Mouse (Mus musculus): ENCODE results near the gene Trim40.

Gene Trim40

GRCm38 (mm10) chr17:36890073-36890903 lies at the start of gene Trim40:
Gene Trim40, minus strand, starts transcription at chr17:36890123.
- in situ Hi-C loops (cut with MseI, MboI): no loop called here

- in situ Hi-C loops (cut with MseI, MboI): no loop called here
These were observed 48.1 kb upstream of the Trim40 start for GRCm38 (mm10) chr17:36938056-36938455.

GRCm38 (mm10) chr17:36931806-36932205 lies 41.9 kb upstream of the Trim40 start:
- in situ Hi-C loops (cut with MseI, MboI): no loop called here

- in situ Hi-C loops (cut with MseI, MboI): no loop called here
These were observed 41.2 kb upstream of the Trim40 start for GRCm38 (mm10) chr17:36931130-36931529.

GRCm38 (mm10) chr17:36930233-36930632 lies 40.3 kb upstream of the Trim40 start:
- in situ Hi-C loops (cut with MseI, MboI): no loop called here

DNA sequence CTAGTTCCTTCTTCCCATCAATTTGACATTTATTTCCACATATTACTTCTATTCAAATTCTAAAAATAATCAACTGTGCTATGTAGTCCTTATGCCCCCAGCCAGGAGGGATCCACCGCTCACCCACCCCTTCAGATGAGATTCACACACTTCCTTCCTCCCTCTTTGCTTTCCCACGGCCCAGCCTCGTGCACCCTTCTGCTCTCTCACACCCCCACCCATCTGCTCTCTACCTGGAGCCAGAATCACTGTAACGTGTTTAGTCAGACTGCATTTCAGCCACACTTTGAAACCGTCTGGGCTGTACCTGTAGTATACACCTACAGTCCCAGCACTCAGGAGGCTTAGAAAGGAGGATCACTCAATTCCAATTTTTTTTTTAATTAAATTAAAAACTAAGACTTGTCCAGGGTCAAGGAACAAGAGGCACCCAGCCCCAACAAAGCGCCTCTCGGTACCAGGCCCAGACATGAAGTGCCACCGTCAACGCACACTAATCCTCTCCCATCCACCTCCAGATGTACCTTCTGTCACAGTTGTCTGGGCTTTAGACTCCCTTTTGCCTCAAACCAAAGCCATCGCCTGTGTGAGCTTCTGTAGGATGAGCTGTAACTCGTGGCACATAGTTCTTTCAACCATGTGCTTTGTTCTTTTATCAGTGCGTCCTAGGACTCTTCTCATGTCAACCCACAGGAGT lies 39.5 kb upstream of the Trim40 start:
- in situ Hi-C loops (cut with MseI, MboI): no loop called here

DNA sequence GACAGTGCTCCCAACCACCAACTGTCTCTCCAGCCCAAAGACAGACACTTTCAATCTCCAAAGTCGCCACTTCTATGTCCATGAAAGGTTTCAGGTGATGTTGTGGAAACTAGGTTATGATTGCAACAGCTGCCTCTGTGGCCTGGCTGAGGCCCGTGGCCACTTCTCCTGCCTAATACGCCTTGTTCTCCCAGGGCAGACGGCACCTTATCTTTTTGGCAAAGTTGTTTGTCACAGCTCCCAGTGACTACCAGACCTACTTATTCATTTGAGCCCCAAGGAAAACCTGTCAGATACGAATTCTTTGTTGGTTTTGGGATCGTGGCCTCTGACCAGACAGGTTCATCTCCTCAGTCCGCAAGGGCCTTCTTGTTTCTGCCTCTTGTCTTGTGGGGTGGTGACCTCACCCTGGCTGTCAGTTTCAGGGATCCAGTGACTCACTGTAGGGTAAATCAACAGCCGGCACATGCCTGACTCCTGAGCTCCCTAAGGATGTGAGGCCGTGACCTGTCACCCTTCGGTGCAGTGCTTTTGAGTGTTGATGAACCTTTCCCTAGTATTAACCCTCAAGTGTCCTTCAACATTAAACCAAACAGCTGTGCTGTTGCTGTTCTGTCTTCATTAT lies 37.7 kb upstream of the Trim40 start:
- in situ Hi-C loops (cut with MseI, MboI): no loop called here

GRCm38 (mm10) chr17:36923491-36923890 lies 33.6 kb upstream of the Trim40 start:
- in situ Hi-C loops (cut with MseI, MboI): loop anchor here (25.0 kb wide), 1 partner anchor 289 kb away; the partner anchor contains the start of genes Olfr94 (in 2 of the 2), Olfr95 (in 2 of the 2) and Olfr96 (in 2 of the 2)

- in situ Hi-C loops (cut with MseI, MboI): loop anchor here (25.0 kb wide), 1 partner anchor 290 kb away; the partner anchor contains the start of genes Olfr94 (in 2 of the 2), Olfr95 (in 2 of the 2) and Olfr96 (in 2 of the 2)
These were observed 32.8 kb upstream of the Trim40 start for GRCm38 (mm10) chr17:36922715-36923114.

DNA sequence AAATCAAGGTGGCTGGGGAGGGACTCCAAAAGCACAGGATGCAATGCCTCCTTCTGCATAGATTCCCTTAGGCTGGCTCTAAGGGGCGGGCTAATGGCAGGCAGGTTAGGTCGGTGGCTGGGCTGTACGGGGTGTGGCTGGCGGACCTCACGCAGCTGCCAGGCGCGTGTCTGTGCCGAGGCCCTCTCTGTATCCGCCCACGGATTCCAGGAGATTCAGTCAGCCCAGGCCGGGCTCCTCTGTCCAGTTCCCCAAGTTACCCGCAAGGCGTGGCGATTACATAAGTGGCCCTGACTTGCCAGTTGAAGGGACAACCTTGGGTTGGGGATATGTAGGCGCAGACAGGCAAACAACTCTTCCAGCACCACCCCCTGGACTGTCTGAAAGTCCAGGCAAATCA lies 30.3 kb upstream of the Trim40 start:
- in situ Hi-C loops (cut with MseI, MboI): loop anchor here (25.0 kb wide), 1 partner anchor 292 kb away; the partner anchor contains the start of genes Olfr94 (in 2 of the 2), Olfr95 (in 2 of the 2) and Olfr96 (in 2 of the 2)

GRCm38 (mm10) chr17:36915076-36915475 lies 25.2 kb upstream of the Trim40 start:
- in situ Hi-C loops (cut with MseI, MboI): loop anchor here (5.0 to 25.0 kb wide), 2 partner anchors 82 to 297 kb away; partner anchors contain the start of genes Olfr94 (in 2 of the 2), Olfr95 (in 2 of the 2) and Olfr96 (in 2 of the 2)

- in situ Hi-C loops (cut with MseI, MboI): loop anchor here (25.0 kb wide), 1 partner anchor 298 kb away; the partner anchor contains the start of genes Olfr94 (in 2 of the 2), Olfr95 (in 2 of the 2) and Olfr96 (in 2 of the 2)
These were observed 24.2 kb upstream of the Trim40 start for GRCm38 (mm10) chr17:36914108-36914507.

- in situ Hi-C loops (cut with MseI, MboI): loop anchor here (25.0 kb wide), 1 partner anchor 300 kb away; the partner anchor contains the start of genes Olfr94 (in 2 of the 2), Olfr95 (in 2 of the 2) and Olfr96 (in 2 of the 2)
These were observed 22.1 kb upstream of the Trim40 start for GRCm38 (mm10) chr17:36912031-36912430.

DNA sequence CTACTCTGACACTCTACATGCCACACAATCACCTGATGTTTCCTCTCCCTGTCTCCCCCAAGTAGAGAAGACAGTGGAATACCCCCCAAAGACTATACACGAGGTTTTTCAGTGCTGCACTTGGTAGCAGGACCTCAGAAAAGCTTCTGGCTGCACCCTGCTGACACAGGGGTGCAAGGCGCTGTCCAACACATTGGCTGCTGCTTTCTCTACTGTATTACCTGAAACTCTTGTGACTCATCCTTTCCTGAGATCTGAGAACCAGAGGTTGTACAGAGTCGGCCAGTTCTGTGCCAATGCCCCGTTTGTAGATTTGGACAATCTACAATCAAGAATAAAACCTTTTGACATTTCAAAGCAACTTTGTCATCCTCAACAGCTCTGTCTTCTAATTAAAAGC lies 19.9 kb upstream of the Trim40 start:
- in situ Hi-C loops (cut with MseI, MboI): loop anchor here (25.0 kb wide), 1 partner anchor 302 kb away; the partner anchor contains the start of genes Olfr94 (in 2 of the 2), Olfr95 (in 2 of the 2) and Olfr96 (in 2 of the 2)

DNA sequence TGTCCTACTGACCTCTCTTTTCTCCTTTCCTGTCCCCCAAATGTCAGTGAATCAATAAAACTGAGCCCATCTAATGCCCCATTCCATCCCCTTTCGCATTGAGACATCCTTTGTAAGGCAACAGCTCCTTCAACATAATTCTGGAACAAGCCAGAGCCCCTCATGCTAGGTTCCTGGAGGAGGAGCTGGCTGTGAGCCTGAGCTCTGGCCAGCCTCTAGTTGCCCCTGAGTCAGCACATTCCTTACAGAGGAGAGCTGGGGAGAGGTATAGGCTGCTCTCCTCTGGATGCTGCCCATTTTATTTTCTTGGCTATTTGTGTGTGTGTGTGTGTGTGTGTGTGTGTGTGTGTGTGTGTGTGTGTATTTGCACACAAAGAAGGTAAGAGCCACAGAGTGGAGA lies 18.3 kb upstream of the Trim40 start:
- in situ Hi-C loops (cut with MseI, MboI): loop anchor here (25.0 kb wide), 1 partner anchor 304 kb away; the partner anchor contains the start of genes Olfr94 (in 2 of the 2), Olfr95 (in 2 of the 2) and Olfr96 (in 2 of the 2)

DNA sequence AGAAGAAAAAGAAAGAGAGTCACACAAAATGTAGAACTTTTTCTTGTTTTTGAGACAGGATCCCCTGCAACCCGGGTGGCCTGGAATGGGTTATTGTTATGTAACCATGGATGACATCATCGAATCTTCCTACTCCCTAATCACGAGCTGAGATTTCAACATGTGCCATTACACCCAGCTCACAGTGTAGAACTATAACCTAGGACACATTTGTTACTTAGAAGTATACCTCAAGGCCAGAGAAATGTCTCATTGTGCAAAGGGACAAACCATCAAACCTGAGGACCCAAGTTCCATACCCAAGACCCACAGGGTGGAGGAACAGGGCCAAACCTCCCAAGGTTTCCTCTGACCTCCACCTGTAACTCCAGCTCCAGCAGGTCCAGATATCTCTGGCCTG lies 13.7 kb upstream of the Trim40 start:
- in situ Hi-C loops (cut with MseI, MboI): loop anchor here (25.0 kb wide), 1 partner anchor 309 kb away; the partner anchor contains the start of genes Olfr94 (in 2 of the 2), Olfr95 (in 2 of the 2) and Olfr96 (in 2 of the 2)

- in situ Hi-C loops (cut with MseI, MboI): loop anchor here (25.0 kb wide), 1 partner anchor 312 kb away; the partner anchor contains the start of genes Olfr94 (in 2 of the 2), Olfr95 (in 2 of the 2) and Olfr96 (in 2 of the 2)
These were observed 10.8 kb upstream of the Trim40 start for GRCm38 (mm10) chr17:36900691-36901090.

GRCm38 (mm10) chr17:36900001-36900400 lies 10.1 kb upstream of the Trim40 start:
- in situ Hi-C loops (cut with MseI, MboI): loop anchor here (25.0 kb wide), 1 partner anchor 312 kb away; the partner anchor contains the start of genes Olfr94 (in 2 of the 2), Olfr95 (in 2 of the 2) and Olfr96 (in 2 of the 2)

GRCm38 (mm10) chr17:36899376-36899775 lies 9.5 kb upstream of the Trim40 start:
- in situ Hi-C loops (cut with MseI, MboI): no loop called here

GRCm38 (mm10) chr17:36897552-36898205 lies 7.8 kb upstream of the Trim40 start, which contains the start of gene Trim31:
Gene Trim31, plus strand, starts transcription at chr17:36898118.
- in situ Hi-C loops (cut with MseI, MboI): no loop called here

Data from mouse trophoblast stem cell (cell line).